Mouse (Mus musculus) adrenal gland, postnatal 36 days (tissue): ENCODE data around the gene Adgrl2. TPM values are rescaled to one million over a fixed set of nuclear protein-coding genes. Genes with fewer than 3 reads are reported as not detected.

ENCODE experiments used
- DNase-seq, 2 experiments: peaks; one replicate each; pipeline ENCODE4 v3.0.0; 2021; ENCODE audit warnings: mixed read lengths in 1 of 2
- total RNA-seq, 2 experiments: library from RNA; stranded (reverse); gene quantifications; 2 replicates each; pipeline ENCODE4 v1.2.3; 2021

Gene Adgrl2
- total RNA-seq, 2 experiments from 2014 or later = 71.9 to 94.9 TPM

DNA sequence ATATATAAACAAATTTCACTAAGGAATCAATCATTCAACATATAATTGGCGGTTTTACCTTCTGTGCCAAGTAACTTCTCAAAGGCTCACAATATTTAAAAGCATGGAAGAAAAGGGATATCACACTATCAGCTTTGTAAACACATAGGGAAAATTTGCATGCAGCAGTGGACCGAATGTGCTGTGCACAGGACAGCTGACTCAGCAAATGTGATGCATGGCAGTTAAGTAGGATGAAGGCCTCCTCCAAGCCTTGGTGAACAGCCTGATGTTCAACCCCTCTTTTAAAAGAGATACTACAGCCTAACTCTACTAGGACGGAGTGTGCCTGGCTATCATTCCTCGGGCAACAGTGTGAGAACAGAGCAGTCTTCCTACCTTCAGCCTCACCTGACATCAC is 105.2 kb downstream of the Adgrl2 start:
- DNase-seq = no peak

DNA sequence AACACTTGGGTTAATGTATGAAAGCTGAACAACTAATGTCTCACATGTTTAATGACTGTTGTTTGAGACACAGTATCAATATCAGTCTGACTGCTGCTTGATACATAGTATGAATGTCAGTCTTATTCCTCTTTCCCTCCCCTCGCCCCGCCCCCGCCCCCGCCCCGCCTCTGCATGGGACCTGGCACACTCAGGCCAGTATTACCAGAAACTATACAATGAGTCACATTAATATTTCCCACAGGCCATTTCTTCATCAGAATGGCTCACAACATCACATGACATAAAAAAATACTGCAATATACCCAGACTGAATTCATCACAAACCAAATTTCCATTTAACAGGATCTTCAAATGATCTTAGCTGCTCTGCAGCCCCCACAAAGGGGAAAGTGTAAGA is 108.9 kb downstream of the Adgrl2 start:
- no peak for DNase-seq

DNA sequence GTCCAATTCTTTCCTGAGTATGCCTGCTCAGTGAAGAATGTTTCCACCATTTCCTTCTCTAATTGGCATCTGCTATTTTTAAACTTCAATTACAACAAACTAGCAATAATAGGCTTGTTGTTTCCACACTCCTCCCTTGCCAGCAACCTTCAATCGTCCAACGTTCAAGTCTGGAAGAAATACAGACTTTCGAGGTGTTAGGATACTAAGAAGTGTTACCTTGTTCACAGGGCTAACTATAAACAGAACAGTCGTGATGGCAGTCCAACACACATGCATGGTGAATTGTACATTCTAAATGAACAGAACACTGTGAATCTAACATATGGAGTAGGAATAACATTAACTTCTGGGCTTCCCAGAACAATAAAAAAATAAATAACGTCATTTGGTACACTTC is 117.8 kb downstream of the Adgrl2 start:
- no peak for DNase-seq

DNA sequence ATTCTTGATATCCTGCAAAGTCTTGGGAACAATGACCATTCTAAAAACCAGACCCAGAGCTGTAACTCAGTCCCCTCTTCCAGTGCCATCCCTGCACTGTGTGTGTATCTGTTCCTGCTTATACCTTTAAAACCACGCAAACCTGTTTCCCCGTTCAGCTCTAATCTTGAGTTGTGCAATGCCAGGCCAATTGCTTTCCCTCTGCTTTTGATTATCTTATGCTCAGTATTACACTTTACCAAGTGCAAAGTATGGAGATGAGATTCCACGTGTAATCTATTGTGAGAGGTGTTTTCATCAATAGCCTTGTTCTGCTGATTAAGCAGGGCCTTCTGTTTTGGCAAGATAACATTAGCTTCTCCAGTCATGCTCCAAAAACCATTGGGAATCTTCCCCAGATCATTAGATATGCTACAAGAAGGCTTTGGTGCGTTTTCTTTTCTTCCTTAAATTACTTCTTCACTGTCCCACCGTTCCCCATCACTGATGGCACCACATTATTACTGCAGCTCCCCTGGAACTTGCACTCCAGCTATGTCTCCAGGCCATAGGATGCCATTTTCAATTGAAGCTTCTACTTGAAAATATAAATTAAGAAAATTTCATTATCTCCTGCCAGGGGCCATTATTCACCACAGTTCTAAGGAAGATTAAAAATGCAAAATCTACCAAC is 118.4 kb downstream of the Adgrl2 start:
- no peak for DNase-seq

DNA sequence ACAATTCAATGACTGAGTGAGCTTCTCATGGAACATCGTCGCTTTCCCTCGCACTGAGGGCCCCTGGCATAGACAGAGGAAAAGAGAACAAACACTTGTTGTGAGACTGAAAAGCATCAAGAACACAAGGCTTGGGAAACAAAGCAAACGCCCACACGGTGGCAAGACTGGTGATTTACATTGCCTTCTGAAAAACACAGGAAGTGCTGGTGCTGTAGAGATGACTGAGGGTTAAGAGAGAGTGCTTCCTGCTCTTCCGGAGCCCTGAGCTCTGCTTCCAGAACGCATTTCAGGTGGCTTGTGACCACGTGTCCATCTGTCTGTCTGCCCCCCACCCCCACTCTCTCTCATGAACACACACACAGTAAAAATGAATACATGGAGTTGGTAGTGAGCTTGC is 122.7 kb downstream of the Adgrl2 start:
- peak in 1 of 2 experiments; percentile 12 for DNase-seq

DNA sequence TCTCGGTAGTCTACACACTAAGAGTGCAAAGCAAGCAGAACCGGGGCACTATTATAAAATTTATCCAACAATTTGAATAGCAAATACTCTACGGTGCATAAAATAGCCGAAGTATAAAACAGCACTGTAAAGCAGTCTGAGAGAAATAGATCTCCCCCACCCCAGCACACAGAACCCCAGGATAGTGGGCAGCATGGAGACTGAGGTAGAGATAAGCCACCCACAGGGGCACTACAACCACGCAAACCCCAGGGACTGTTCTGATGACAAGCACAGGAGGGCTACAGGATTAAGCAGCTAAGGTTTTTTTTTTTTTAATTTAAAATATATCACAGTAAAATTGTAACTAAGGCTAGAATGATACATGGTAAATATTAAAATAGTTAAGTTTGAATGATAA is 123.7 kb downstream of the Adgrl2 start:
- no peak for DNase-seq

DNA sequence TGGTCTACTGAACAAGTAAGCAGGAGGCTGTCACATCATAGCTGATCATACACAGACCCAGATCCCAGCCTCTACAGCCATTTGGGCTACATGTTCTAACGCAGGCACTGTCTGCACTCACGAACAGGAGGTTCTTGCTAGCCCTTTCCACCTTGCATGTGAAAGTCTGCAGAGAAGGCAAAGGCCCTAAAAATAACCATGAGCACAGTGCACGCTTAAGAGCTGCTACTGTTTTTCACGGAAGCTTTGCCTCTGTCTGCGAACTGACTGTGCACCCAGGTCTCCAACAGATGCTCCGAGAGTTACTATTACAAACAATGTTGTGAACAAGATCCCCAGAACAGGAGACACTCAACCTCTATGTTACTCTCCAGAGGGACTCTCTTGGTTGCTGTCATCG is 124.3 kb downstream of the Adgrl2 start:
- DNase-seq = no peak

DNA sequence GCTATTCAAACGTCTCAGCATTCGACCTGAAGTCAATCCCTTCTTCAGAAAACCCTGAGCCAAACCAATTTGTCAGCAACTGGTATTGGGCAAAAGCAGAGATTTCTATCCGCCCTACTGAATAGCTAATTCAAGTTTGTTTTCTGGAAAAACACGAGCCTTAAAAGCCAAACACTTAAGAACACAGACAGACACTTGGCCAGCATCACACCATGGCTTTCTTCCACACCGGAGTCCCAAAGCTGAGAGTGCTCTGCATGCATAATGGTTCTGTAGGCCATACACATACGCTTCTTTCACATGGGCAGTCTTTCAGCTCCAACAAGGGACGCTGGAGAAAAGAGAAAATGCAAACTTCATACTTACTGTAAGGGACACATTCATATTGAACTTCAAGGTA is 125.1 kb downstream of the Adgrl2 start:
- no peak for DNase-seq

DNA sequence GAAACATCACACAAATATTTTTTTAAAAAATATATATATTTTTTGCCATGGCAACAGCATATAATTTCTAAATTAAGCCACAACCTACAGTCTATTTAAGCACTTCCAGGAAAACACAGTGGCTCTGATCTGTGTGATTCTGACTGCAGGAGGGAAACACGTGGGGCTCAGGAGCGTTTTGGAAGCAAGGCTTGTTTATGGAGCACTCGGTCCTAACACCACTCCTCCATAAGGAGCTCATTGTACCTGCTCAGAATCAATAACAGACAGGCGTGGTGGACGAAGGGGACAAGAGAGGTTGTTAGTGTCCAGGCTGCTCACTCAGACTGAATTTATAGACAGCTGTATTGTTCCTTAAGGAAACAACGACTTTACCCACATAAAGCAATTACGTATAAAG is 128.5 kb downstream of the Adgrl2 start:
- DNase-seq = no peak

DNA sequence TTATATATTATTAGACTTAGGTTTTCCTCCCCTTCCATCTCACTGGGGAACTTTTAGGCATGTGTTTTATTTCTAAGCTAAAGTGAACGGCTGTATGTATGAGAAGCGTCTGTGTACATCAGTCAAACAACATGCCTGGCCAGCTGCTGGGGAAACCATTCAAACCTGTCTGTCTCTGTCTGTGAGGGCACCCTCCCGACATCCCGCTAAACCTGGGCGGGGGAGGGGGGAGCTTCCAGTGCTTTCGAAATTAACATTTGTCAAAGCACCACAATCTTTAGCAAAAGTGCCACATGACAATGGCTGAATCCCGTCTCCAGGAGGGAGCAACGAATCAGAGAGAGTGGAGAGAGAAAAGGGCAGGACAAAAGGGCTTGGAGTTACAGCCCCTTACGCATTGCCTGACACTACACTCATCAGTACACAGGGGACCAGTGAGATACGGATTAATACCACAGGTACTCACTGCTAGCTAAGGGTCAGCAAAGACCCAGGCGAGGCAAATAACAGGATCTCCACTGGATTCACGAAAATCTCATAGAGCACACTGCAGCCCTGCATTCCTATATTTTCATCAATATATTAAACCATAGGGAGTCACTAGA is 135.9 kb downstream of the Adgrl2 start:
- no peak for DNase-seq

DNA sequence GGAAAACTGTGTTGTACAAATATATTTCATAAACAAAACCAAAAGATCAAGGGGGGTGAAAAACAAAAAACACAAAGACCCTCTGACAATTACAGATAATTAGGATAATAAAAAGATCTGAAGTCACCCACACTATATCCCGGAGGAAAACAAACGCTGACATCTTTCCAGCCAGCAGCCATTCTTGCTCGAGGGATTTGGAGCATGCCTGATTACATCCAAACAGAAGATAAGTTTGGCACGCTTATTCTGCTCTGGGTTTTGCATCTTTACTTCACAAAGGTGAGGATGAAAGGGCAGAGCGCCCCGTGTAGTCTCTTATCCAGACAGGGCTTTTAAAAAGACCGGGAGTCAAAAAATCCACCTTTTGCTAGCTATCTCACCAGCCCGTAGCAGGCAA is 137.0 kb downstream of the Adgrl2 start:
- DNase-seq = no peak

DNA sequence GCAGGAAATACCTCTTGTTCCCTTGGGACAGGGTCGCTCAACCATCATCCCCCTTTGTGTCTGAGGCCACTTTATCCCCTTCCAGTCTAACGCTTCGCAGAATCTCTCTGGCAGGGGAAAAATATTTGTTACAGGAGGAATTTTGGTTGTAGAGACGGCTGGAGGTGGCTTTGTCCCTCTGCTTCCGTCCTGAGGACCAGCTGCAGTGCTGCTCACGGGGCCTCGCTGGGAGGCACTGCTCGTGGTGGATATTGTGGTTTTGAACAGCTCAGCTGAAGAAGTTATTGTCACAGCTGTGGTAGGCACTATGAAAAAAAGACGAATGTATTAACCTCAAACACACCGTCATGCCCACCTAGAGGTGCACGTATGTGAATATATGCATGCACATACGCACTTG is 137.8 kb downstream of the Adgrl2 start:
- DNase-seq = no peak

DNA sequence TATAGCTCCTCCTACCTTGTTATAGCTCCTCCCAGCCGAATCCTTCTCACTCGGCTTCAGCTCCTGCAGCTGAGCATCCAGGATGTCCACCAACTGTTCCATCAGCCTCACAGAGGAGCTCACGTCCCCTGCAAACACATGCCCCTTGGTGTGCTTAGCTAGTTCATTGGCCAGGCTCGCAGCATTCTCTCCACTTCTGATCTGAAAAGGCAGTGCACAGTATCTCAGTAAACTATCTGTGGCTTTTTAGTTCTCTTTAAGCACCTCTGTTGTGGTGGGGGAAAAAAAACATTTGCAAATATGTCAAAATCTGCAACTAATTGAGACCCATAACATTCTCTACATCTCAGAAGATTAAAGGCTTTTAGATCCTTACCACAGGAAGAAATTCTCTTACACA is 139.5 kb downstream of the Adgrl2 start:
- no peak for DNase-seq

DNA sequence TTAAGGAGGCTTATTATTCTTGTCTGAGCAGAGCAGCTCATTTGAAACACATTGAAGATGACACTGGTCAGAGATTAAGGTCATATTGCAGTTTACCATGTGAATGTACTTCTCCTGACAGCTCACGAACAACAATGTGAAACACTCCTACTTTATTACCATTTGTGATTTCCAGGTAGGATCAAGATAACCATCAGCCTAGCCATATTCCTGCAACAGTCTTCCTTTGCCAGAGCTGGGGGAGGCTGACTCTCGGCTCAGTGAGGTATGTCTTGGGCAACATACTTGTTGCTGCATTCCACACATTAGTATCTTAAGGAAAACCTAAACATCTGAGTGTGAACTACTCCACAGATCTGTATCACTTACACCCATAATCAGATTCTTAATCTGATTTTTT is 142.0 kb downstream of the Adgrl2 start:
- DNase-seq = no peak

DNA sequence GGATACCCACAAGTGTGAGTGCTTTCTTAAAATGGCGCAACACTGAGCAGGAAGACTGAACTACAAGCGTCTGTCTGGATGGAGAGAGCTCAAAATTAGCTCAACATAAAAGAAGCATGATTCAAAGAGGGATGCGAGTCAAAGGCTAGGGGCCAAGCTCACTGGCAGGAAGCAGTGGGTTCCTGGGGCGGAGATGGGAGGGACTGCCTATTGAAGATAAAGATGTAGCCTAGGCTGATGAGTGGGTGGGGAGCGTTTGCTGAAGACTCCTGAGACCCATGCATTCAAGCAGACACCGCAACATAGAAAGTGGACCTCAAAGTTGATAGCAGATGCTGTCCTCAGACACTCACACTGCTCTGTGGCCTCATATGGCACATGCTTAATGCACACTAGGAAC is 146.2 kb downstream of the Adgrl2 start:
- DNase-seq = no peak

DNA sequence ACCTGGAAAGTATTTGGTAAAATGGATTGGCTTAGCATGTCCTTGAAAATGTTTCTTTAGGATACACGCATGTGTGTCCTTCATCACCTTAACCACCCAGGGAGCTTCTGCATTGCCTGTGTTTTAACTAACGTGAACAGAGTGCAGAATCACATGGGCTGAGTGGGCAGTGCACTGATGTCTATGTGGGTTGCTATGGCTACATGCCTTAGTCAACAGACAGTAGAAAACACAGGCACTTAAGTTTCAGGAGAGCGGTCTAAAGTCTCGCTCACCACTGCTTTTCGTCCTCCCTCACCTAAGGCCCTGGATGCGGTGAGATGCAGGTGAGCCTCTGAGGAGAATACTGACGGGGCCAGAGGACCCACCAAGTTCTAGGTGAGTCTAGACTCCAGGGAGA is 147.8 kb downstream of the Adgrl2 start:
- no peak for DNase-seq

DNA sequence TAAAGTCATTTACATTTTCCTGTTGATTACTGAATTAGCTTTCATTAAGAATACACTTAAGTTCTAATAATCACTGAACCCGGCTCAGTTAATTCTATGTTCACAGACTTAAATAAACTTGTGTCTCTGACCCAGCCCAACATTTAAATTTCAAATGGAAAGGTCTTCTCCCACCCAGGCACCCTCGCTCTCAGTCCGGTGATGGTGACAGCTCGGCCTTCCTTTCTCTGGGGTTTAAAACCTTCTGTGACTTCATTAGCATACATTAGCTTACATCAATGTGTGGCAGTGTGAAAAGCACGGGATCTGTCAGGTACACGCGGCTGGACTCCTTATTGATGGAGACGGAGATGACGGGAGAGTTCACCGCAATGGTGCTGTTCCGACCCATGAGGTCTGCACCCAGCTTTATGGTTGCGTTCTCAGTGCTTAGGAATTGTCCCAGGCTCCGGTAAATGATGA is 151.5 kb downstream of the Adgrl2 start:
- no peak for DNase-seq

DNA sequence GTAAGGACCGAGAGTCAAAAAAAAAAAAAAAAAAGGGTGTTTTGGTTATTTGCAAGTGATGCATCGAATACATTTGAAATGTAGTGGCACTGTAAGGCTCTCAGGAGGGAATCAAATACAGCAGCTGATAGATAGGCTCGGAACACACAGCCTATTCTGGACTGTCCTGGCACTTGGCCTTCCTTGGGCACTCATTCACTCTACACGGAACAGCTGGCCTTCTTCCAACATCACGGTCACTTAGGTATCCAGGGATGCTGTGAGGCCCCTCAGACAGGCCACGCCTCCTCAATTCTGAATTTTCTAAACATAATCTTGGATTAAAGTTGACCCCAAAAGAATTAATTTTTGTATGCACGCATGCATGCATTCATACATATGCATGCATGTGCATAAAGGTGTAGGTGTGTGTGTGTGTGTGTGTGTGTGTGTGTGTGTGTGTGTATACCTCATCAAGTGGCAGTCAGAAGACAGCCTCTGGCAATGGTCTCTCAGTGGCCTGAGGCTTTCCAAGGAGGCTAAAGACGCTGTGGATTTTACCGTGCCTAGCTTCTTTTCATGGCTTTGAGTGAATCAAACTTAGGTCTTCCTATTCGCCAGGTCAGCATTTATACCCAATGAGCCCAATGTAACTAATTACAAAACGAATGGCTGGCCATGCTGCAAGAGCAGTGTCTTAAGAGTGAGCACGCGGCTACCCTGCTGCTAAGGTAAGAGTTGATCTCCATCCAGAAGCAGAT is 152.1 kb downstream of the Adgrl2 start:
- DNase-seq = no peak

DNA sequence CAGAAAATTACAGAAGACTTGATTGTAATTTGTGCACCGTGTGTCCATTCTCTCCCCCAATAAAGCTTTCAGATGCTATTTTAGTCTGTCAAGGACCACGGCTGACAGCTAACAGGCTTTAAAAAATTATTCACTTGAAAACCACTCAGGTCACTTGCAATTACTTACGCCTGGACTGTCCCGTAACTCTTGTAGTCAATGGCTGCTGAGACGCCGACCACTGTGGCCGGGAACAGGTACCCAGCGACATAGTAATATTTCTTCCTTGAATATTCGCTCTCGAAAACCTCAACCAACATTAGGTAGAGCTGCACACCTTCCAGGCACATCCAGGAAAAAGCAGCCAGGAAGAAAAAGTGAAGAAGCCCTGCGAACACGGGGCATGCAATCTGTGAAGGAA is 155.2 kb downstream of the Adgrl2 start:
- no peak for DNase-seq

DNA sequence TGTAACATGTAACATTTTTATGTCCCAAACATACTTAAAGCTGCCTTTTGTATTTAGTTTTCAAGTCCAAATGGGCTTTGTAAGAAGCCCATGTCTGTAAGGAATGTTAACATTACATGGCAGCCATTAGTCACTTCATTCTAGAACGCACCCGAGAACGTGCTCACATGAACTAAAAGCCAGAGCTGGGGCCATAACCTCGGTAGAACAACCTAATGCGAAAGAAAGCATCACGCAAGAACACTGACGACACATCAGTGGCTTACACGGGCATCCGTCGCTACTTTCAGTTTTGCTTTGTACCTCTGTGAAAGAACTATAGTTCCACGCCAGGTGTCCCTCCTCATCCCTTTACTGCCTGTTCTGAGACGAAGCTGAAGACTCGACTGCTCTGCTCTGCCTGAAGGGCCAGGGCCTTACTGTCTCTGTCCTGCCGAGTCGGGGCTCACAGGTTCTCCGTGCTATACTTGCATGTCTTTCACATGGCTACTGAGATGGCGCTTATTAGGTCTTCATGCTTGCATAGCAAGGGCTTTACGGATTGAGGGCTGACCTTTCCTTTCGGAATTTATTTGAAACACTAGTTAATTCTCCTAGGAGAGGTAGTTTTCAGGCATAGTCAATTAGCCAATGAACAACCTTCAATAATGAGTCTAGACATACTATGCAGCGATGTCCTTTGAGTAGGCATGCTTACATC is 157.1 kb downstream of the Adgrl2 start:
- no peak for DNase-seq

DNA sequence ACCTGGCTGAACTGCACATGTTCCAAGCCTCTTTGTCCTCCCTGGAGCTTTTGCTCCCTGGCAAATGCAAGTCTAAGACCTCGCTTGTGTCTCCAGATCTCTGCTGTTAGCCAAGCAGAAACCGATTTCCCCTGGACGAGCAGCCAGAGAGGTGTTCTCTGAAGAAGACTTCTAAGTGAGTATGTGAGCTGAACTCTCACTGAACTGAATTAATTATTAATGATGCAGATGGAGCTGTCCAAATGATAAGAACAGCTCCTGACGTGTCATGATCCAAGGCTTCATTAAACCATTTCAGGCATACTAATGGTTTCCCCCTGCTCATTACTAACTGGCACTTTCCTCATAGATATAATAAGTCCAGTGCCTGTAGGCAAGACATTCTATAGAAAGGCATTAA is 158.4 kb downstream of the Adgrl2 start:
- DNase-seq = no peak

DNA sequence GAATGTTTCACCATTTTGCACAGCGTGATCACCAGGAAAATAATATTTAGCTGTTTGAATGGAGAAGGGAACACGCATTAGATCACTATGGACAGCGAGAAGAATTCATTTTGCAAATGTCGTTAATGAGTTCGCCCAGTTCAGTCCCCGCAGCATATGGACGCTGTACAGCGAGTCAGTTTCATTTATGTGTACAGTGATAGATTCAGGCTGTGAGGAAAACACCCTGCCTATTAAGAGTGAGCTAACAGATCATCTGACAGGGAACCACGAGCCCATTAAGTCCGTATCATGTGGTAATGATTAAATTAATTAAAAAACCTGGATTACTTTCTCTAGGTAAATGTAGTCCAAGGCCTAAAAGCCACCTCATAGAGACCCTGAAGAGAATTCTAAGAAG is 161.8 kb downstream of the Adgrl2 start:
- no peak for DNase-seq

DNA sequence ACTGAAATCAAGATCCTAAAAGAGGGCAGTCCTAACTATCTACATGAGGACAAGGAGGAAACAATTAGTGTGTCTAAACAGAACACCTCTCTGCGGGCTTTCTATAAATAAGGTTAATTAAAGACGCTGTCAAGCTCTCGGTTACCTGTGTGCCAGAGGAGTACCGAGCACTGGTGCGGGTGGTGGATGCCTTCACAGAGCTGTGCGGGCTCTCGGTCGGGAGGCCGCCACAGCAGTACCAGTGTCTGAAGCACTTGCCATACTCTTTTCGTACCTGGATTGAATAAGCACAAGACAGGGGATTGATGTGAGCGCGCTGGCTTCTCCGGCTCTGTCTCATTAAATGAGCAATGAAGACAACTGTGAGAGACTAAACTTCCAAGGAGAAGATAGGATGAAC is 166.8 kb downstream of the Adgrl2 start:
- DNase-seq = no peak
